Mouse (Mus musculus) kidney, postnatal 0 days (tissue): ENCODE measurements around the gene Slc2a3. TPM values are rescaled to one million over a fixed set of nuclear protein-coding genes. Genes with fewer than 3 reads are reported as not detected.

Experiments
- ATAC-seq: fragments of 200-750 bp; cut with Nextera tagmentation; replicated peaks from 2 replicates; pipeline ENCODE4 v1.8.0; 2017; ENCODE audit warnings: low read depth, moderate number of reproducible peaks, moderate TSS enrichment, moderate library complexity; ENCODE audit not compliant: low FRiP score
- DNase-seq: peaks from one replicate; pipeline ENCODE4 v3.0.0-alpha.2; 2016; ENCODE audit warnings: low spot score
- H3K27ac ChIP-seq: fragments of 300-500 bp; sonication (generic); 2 replicates; pipeline ENCODE4 v1.5.1; 2014; ENCODE audit warnings: mild to moderate bottlenecking
- H3K27me3 ChIP-seq: fragments of 300-500 bp; sonication (generic); 2 replicates; pipeline ENCODE4 v1.6.1; 2014; ENCODE audit warnings: low read length, mixed read lengths; ENCODE audit not compliant: insufficient read depth
- H3K36me3 ChIP-seq: fragments of 300-500 bp; sonication (generic); 2 replicates; pipeline ENCODE4 v1.6.1; 2014; ENCODE audit warnings: low read length, mixed read lengths; ENCODE audit not compliant: insufficient read depth
- H3K4me1 ChIP-seq: fragments of 300-500 bp; sonication (generic); replicated peaks from 2 replicates; pipeline ENCODE4 v1.6.1; 2014; ENCODE audit warnings: antibody characterized with exemption, low read length, mixed read lengths; ENCODE audit not compliant: insufficient read depth
- H3K4me2 ChIP-seq: fragments of 300-500 bp; sonication (generic); 2 replicates; pipeline ENCODE4 v1.6.1; 2014; ENCODE audit warnings: mild to moderate bottlenecking, low read length, moderate library complexity, mixed read lengths
- H3K4me3 ChIP-seq: fragments of 300-500 bp; sonication (generic); replicated peaks from 2 replicates; pipeline ENCODE4 v1.5.1; 2014; ENCODE audit warnings: low read depth, low read length
- H3K9ac ChIP-seq: fragments of 300-500 bp; sonication (generic); 2 replicates; pipeline ENCODE4 v1.6.1; 2014; ENCODE audit warnings: low read depth, low read length
- H3K9me3 ChIP-seq: fragments of 300-500 bp; sonication (generic); replicated peaks from 2 replicates; pipeline ENCODE4 v1.6.1; 2016; ENCODE audit warnings: low read length, inconsistent platforms, mixed read lengths
- CTCF ChIP-seq: IDR thresholded peaks from 2 replicates; pipeline ENCODE4 v1.5.1; 2016; ENCODE audit warnings: antibody characterized with exemption, low read depth, mild to moderate bottlenecking, moderate library complexity
- WGBS: fragments of 180-500 bp; shearing (Covaris S2); extraction: QIAGEN DNeasy Blood & Tissue Kit; methylation state at CpG from one replicate; pipeline ENCODE4 v1.1.7; 2014; 5-methylcytosine and 5-hydroxymethylcytosine counted together
- polyA plus RNA-seq: library from polyadenylated mRNA; unstranded; fragments of >200 nt; fragmentation: Nextera tagmentation; extraction: Ambion mirVana; gene quantifications from 2 replicates; pipeline ENCODE4 v1.2.1, GENCODE M21; 2015

Gene Slc2a3
- polyA plus RNA-seq, 1 experiment from 2014 or later = 4.1 TPM

DNA sequence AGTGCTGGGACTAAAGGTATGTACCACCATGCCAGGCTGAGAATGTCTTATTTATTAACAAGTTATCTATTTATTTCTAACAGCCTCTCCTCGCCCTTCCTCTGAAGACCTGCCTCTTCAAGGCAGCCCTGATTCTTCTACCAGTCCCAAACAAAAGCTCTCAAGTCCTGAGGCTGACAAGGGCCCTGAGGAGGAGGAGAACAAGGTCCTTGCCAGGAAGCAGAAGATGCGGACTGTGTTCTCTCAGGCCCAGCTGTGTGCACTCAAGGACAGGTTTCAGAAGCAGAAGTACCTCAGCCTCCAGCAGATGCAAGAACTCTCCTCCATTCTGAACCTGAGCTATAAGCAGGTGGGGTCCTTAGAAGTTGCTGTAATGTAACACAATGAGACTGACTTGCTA is 90.0 kb downstream of the Slc2a3 start:
- no peak overlapping the region for H3K9ac ChIP-seq
- H3K27me3 ChIP-seq = no peaks in the 10 kb centered on the region; the same call in 1 of the 2 replicates
- no peaks in the 10 kb centered on the region for H3K9me3 ChIP-seq
- no peak for TF ChIP-seq CTCF
- no peaks in the 10 kb centered on the region for H3K36me3 ChIP-seq
- WGBS = 72% methylated on average over 2 of the region's 2 CpGs
- H3K4me3 ChIP-seq = no peak overlapping the region
- no peak for DNase-seq
- H3K27ac ChIP-seq = no peak overlapping the region
- H3K4me1 ChIP-seq = no peaks in the 10 kb centered on the region
- no peak overlapping the region for H3K4me2 ChIP-seq
- no peak for ATAC-seq

DNA sequence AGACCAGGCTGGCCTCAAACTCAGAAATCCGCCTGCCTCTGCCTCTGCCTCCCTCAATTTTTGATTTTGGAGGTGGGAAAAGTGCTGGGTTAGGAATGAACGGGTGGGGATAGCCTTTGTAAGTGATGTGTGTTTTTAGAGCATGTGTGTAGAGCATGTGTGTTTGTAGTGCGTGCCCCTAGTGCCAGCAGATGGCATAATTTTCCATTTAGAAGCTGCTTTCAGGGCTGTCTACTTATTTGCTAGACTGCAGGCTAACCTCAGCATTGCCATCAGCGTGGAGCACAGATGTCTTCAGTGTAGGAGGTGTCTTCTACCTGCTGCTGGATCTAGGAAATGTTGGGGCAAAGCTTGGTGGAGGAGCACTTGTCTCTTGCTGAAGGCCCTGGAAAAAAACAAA is 92.6 kb downstream of the Slc2a3 start:
- Histone ChIP-seq H3K4me3 (no peak overlapping the region), H3K27me3 (no peaks in the 10 kb centered on the region; the same call in 1 of the 2 replicates), H3K4me2 (no peak overlapping the region), H3K9ac (no peak overlapping the region), H3K9me3 (no peaks in the 10 kb centered on the region), H3K36me3 (no peaks in the 10 kb centered on the region), H3K4me1 (no peaks in the 10 kb centered on the region), H3K27ac (no peak overlapping the region)
- 73% methylated on average over 4 of the region's 4 CpGs for WGBS
- ATAC-seq (no peak), DNase-seq (no peak)
- TF ChIP-seq CTCF = 0 out of 2 replicates have a peak, but pooled peaks have one; percentile 12

DNA sequence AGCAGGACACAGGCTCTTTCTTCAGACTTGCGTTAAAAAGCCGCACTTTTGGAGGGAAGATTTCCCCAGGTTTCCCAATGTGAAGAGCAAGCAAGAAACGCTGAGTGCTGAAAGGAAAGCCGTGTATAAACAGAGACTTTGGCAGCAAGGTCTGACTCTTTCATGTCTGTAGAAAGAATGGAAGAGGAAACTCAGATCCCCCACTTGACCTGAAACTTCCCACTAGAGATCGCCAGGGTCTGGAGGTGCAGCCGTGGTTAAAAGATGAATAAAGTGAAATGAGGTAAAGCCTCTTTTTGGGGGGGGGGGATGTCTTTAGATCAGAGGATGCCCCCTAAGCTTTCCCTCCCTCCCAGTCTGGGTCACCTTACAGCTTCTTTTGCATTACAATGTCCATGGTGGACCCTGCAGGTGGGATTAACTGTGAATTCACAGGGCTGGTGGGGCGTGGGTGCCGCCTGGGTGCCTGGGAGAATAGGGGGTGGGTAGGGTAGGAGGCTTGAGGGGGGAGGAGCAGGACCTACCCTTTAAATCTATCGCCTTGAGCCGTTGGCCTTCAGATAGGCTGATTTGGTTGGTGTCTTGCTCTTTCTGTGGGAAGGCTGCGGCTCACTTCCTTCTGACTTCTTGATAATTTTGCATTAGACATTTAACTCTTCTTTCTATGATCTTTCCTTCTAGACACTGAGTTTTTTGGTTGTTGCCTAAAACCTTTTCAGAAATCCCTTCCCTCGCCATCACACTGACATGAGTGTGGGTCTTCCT is 94.2 kb downstream of the Slc2a3 start, which contains the start of gene Nanog:
Gene Nanog, plus strand, starts transcription at position 454 of the 765 bp plus-strand sequence.
- WGBS = 24% methylated on average over 12 of the region's 12 CpGs
- H3K4me1 ChIP-seq = 0 out of 2 replicates have a peak, but pooled peaks cover 2% of the 10 kb centered on the region
- H3K4me3 ChIP-seq = no peak within 1 kb of the TSS
- H3K9me3 ChIP-seq = no peaks in the 10 kb centered on the region
- no peaks in the 10 kb centered on the region; the same call in 1 of the 2 replicates for H3K27me3 ChIP-seq
- no peak for ATAC-seq
- no peak within 1 kb of the TSS for H3K27ac ChIP-seq
- H3K4me2 ChIP-seq = no peak within 1 kb of the TSS
- TF ChIP-seq CTCF = no peak
- H3K36me3 ChIP-seq = no peaks in the 10 kb centered on the region
- DNase-seq = peak; percentile 16
- H3K9ac ChIP-seq = no peak within 1 kb of the TSS

DNA sequence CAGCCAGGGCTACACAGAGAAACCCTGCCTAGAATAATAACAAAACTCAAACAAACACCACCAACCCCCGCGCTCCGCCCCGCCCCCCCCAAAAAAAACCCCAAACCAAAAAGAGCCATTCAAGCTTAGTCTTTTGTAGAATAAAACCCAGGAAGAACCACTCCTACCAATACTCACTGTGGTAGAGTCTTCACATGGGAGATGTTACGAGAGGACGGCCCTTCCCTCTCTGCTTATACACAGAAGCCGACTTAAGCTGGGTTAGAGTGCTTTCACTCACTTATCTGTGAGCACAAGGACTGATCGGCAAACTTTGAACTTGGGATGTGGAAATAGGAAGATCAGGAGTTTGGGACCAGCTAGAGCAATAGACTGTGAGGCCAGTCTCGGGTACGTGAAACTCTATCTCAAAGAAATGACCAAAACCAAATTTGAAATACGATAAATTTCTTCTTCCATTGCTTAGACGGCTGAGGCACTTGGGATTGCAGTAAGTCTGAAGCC is 95.1 kb downstream of the Slc2a3 start:
- no peak for DNase-seq
- TF ChIP-seq CTCF = no peak
- Histone ChIP-seq H3K36me3 (no peaks in the 10 kb centered on the region), H3K4me3 (no peak overlapping the region), H3K9me3 (no peaks in the 10 kb centered on the region), H3K27ac (no peak overlapping the region), H3K27me3 (no peaks in the 10 kb centered on the region; the same call in 1 of the 2 replicates), H3K4me2 (no peak overlapping the region), H3K9ac (no peak overlapping the region), H3K4me1 (0 out of 2 replicates have a peak, but pooled peaks cover 3% of the 10 kb centered on the region)
- no peak for ATAC-seq
- WGBS = 71% methylated on average over 12 of the region's 12 CpGs

DNA sequence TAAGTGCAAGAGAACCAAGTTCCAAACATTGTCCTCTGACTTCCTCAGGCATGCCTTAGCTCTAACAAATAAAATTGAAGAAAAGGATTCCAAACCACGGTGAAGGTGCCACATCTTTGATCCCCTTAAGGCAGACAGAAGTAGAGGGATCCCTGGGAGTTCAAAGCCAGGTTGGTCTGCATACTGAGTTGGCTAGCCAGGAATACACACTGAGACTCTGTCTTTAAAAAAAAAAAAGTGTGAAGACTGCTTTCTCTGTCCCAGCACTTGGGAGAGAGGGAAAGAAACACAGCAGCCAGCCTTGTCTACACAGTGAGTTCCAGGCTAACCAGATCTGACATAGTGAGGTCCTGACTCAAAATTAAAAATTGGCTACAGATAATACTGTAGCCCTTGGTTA is 97.7 kb downstream of the Slc2a3 start:
- no peak for ATAC-seq
- TF ChIP-seq CTCF = no peak

DNA sequence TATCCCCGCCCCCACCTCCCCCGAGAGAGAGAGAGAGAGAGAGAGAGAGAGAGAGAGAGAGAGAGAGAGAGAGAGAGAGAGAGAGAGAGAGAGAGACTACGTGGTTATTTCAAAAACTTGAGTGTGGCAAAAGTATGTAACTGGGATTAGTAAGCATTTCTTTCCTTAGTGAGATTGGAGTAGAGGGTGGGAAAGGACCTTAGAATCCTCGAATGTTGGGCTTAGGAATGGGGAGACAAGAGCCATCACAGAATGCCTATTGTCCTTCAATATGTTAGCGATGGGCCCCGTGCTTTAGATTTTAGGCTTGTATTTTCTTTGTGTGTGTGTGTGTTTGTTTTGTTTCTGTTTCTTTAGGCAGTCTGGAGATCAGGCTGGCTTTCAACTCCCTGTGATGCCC is 98.2 kb downstream of the Slc2a3 start:
- Histone ChIP-seq H3K4me1 (0 out of 2 replicates have a peak, but pooled peaks cover 3% of the 10 kb centered on the region), H3K9ac (no peak overlapping the region), H3K4me2 (peak overlapping the region; percentile 59), H3K27me3 (no peaks in the 10 kb centered on the region; the same call in 1 of the 2 replicates), H3K27ac (no peak overlapping the region), H3K4me3 (no peak overlapping the region), H3K9me3 (no peaks in the 10 kb centered on the region), H3K36me3 (no peaks in the 10 kb centered on the region)
- 16% methylated on average over 5 of the region's 6 CpGs for WGBS
- TF ChIP-seq CTCF = no peak
- ATAC-seq = no peak
- no peak for DNase-seq

More for the DNA sequence above, 97.7 kb downstream of the Slc2a3 start:
- Histone ChIP-seq H3K27me3 (no peaks in the 10 kb centered on the region; the same call in 1 of the 2 replicates), H3K4me3 (no peak overlapping the region), H3K36me3 (no peaks in the 10 kb centered on the region), H3K9ac (no peak overlapping the region), H3K27ac (no peak overlapping the region), H3K9me3 (no peaks in the 10 kb centered on the region), H3K4me2 (no peak overlapping the region), H3K4me1 (0 out of 2 replicates have a peak, but pooled peaks cover 3% of the 10 kb centered on the region)
- 16% methylated on average over 1 of the region's 1 CpGs for WGBS
- no peak for DNase-seq
